Mouse (Mus musculus): ENCODE measurements around the gene Tox2. TPM values are rescaled to one million over a fixed set of nuclear protein-coding genes. Genes with fewer than 3 reads are reported as not detected.

Gene Tox2
- polyA plus RNA-seq, 1 experiment from 2014 or later, result 3.3 TPM

DNA sequence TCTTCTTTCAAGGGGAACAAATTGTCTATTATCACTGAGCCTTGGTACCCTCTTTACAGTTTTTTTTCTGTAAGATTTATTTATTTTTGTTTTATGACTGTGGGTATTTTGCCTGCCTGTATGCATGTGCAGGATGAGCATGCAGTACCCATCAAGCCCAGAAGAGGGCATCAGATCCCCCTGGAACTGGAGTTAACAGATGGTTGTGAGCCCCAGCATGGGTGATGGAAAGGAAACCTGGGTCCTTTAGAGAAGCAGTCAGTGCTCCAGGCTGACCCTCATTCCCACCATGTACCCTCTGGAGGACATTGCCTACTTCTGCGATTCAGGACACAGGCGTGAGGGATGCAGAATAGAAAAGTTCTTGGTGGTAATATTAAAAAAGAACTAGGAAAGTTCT lies 4.4 kb downstream of the Tox2 start:
- H3K27me3 ChIP-seq, result peaks cover 46% of the 10 kb centered on the region
- 98% methylated on average over 2 of the region's 2 CpGs for WGBS

DNA sequence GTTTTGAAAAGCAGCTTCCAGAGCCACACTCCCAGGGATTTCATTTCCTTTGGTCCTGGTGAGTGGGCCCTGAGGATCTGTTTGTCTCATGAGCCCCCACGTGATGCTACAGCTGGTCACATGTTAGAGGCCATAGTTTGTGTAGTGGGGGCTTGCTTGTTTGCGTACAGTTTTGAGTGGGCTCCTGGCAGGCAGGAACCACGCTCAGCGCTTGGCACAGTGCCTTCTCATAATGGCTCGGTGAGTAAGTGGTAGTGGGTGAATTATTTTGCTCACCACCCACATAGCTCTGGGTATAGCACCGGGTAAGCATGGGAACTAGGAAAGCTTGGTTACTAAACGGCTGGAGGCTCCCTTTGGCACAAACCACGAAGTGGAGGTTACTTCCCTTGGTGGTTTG lies 6.2 kb downstream of the Tox2 start:
- no peak overlapping the region for H3K4me2 ChIP-seq
- H3K36me3 ChIP-seq, result no peaks in the 10 kb centered on the region
- peaks cover 38% of the 10 kb centered on the region for H3K27me3 ChIP-seq
- ATAC-seq (ENCODE audit: borderline replicate concordance, extremely low read depth, low FRiP score, low TSS enrichment), result no peak
- 65% methylated on average over 8 of the region's 8 CpGs for WGBS
- H3K27ac ChIP-seq, result no peak overlapping the region
- no peak overlapping the region for H3K4me3 ChIP-seq
- H3K4me1 ChIP-seq, result peaks cover 13% of the 10 kb centered on the region
- no peak overlapping the region for H3K9ac ChIP-seq
- H3K9me3 ChIP-seq, result peaks cover 5% of the 10 kb centered on the region; the same call in 1 of the 2 replicates

More for the DNA sequence above, 4.4 kb downstream of the Tox2 start:
- no peaks in the 10 kb centered on the region for H3K36me3 ChIP-seq
- peaks cover 29% of the 10 kb centered on the region for H3K4me1 ChIP-seq
- ATAC-seq (ENCODE audit: borderline replicate concordance, extremely low read depth, low FRiP score, low TSS enrichment), result no peak
- H3K9ac ChIP-seq, result no peak overlapping the region
- no peak overlapping the region for H3K4me3 ChIP-seq
- no peak overlapping the region for H3K27ac ChIP-seq
- H3K9me3 ChIP-seq, result peaks cover 5% of the 10 kb centered on the region; the same call in 1 of the 2 replicates
- H3K4me2 ChIP-seq, result no peak overlapping the region

DNA sequence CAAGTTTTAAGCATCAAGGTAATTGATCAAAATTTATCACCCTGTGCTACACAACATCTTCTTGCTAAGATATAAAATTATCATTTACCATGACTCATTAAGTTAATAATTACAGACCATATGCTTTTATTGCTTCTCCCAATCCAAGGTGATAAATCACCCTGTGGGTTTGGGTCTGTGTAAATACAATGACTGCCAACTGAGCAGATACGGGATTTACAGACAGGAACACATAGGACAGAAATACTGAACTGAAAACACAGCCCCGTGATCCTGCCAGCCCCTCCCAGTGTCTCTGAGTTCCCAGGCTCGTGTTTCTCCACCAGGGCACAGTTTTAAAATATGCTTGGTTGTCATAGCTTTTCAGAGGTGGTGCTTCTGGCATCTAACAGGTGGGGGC lies 10.2 kb downstream of the Tox2 start:
- Histone ChIP-seq H3K4me2 (no peak overlapping the region), H3K36me3 (no peaks in the 10 kb centered on the region), H3K4me3 (no peak overlapping the region), H3K4me1 (no peaks in the 10 kb centered on the region), H3K27ac (no peak overlapping the region), H3K9me3 (no peaks in the 10 kb centered on the region), H3K9ac (no peak overlapping the region), H3K27me3 (peaks cover 11% of the 10 kb centered on the region; the same call in 1 of the 2 replicates)
- ATAC-seq (ENCODE audit: borderline replicate concordance, extremely low read depth, low FRiP score, low TSS enrichment), result no peak
- WGBS, result 23% methylated on average over 3 of the region's 3 CpGs

DNA sequence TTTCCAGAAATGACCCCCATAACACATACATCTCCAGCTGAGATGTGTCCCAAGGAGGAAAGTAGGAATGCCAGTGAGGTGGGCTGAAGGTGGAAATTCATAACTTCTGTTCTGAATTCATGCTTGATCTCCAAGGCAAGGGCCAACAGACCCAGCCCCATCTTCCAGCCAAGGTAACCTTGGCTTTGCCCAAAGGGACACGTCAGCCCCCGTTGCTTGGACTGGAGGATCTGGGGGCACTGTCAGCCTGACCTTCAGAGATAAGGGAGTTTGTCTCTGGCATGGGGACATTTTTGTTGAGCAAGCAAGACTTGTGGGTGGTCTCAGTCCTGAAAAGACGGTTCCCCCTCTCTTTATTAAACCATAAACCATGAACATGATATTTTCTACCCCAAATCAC lies 15.2 kb downstream of the Tox2 start:
- Histone ChIP-seq H3K36me3 (no peaks in the 10 kb centered on the region), H3K4me1 (0 out of 2 replicates have a peak, but pooled peaks cover 5% of the 10 kb centered on the region), H3K4me3 (no peak overlapping the region), H3K9me3 (no peaks in the 10 kb centered on the region), H3K27me3 (no peaks in the 10 kb centered on the region; the same call in 1 of the 2 replicates), H3K27ac (no peak overlapping the region), H3K9ac (no peak overlapping the region), H3K4me2 (no peak overlapping the region)
- WGBS, result 20% methylated on average over 3 of the region's 3 CpGs
- ATAC-seq (ENCODE audit: borderline replicate concordance, extremely low read depth, low FRiP score, low TSS enrichment), result no peak

DNA sequence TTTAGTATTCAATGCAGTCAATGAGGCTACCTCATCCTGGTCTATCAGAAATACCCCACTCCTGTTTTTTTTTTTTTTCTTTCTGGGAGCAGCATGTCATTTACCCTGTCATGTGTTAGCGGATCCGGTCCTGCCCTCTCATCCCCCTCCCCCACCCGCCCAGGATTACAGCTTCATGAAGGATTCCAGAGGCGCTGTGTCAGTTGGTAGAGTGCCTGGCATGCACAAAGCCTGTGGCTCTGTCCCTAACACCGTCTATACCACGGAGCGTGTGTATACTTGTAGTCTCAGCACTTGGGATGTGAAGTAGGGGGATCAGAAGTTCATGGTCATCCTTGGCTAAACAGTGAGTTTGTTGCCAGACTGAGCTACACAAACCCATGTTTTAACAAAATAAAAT lies 15.6 kb downstream of the Tox2 start:
- no peaks in the 10 kb centered on the region; the same call in 1 of the 2 replicates for H3K27me3 ChIP-seq
- WGBS, result 51% methylated on average over 7 of the region's 7 CpGs
- no peak overlapping the region for H3K9ac ChIP-seq
- H3K36me3 ChIP-seq, result no peaks in the 10 kb centered on the region
- 0 out of 2 replicates have a peak, but pooled peaks cover 5% of the 10 kb centered on the region for H3K4me1 ChIP-seq
- no peak overlapping the region for H3K4me3 ChIP-seq
- no peak overlapping the region for H3K27ac ChIP-seq
- no peak overlapping the region for H3K4me2 ChIP-seq
- no peaks in the 10 kb centered on the region for H3K9me3 ChIP-seq
- no peak for ATAC-seq (ENCODE audit: borderline replicate concordance, extremely low read depth, low FRiP score, low TSS enrichment)

DNA sequence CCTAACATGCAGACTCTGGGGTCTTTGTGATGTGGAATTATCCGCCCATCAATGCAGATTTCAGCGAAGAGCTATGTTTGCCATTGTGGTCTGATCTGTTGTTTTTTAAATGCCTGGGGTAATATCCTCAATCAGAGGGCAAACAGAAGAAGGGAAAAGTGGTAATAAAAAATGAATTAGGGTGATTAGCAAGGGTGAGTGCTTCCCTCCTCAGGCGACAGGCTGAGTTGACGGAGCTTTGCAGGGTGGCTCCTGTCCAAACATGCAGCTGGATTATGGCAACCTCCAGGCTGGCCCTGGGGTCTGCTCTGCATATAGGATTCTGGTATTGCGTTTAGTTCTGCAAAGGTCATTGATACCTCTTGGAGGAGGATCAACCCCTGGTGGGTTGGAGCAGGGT lies 16.5 kb downstream of the Tox2 start:
- WGBS, result 61% methylated on average over 5 of the region's 5 CpGs
- no peaks in the 10 kb centered on the region for H3K9me3 ChIP-seq
- no peaks in the 10 kb centered on the region for H3K36me3 ChIP-seq
- H3K4me3 ChIP-seq, result no peak overlapping the region
- ATAC-seq (ENCODE audit: borderline replicate concordance, extremely low read depth, low FRiP score, low TSS enrichment), result no peak
- H3K9ac ChIP-seq, result no peak overlapping the region
- no peak overlapping the region for H3K27ac ChIP-seq
- H3K4me2 ChIP-seq, result no peak overlapping the region
- 0 out of 2 replicates have a peak, but pooled peaks cover 5% of the 10 kb centered on the region for H3K4me1 ChIP-seq
- H3K27me3 ChIP-seq, result no peaks in the 10 kb centered on the region; the same call in 1 of the 2 replicates

DNA sequence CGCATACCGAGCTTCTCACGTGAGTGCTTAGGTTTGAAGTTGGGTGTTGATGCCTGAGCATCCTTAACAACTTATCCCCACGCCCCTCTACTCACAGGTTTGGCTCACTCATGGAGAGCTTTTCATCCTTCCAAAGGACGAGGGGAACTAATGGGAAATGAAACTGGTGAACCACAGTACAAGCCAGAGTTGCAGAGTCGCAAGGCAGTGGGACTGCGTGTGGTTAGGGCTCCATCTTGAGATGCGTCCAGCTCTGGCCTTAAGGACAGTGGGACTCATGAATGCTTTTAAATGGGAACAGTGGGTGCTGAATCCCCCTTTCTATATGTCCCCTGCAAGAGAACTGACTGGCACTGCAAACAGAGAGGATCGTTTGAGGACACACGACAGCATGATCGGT lies 17.8 kb downstream of the Tox2 start:
- no peak overlapping the region for H3K4me2 ChIP-seq
- no peaks in the 10 kb centered on the region for H3K36me3 ChIP-seq
- H3K9ac ChIP-seq, result no peak overlapping the region
- H3K27ac ChIP-seq, result no peak overlapping the region
- H3K9me3 ChIP-seq, result no peaks in the 10 kb centered on the region
- no peak for ATAC-seq (ENCODE audit: borderline replicate concordance, extremely low read depth, low FRiP score, low TSS enrichment)
- no peak overlapping the region for H3K4me3 ChIP-seq
- H3K4me1 ChIP-seq, result 0 out of 2 replicates have a peak, but pooled peaks cover 5% of the 10 kb centered on the region
- WGBS, result 91% methylated on average over 11 of the region's 11 CpGs
- no peaks in the 10 kb centered on the region; the same call in 1 of the 2 replicates for H3K27me3 ChIP-seq

DNA sequence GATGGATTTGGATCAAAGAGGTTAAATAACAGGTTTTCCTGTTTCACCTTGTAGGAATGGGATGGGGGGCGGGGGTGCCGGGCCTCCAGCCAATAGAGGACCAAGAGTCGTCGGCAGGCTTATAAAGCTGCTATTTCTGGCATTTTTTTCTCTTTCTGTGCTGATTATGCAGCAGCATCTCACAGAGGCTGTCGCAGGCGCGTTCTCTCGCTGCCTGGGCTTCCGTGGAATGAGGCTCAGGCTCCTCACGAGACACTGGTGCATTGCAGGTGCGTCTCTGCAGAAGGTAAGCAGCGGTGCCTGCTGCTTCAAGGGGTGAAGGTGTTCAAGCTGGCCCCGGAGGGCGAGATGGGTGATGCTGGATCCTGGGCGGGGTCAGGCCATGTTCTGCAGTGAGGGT lies 22.4 kb downstream of the Tox2 start:
- no peak overlapping the region for H3K4me2 ChIP-seq
- no peak overlapping the region for H3K9ac ChIP-seq
- no peak for ATAC-seq (ENCODE audit: borderline replicate concordance, extremely low read depth, low FRiP score, low TSS enrichment)
- H3K27ac ChIP-seq, result no peak overlapping the region
- 67% methylated on average over 15 of the region's 15 CpGs for WGBS
- no peaks in the 10 kb centered on the region for H3K36me3 ChIP-seq
- H3K27me3 ChIP-seq, result peaks cover 7% of the 10 kb centered on the region; the same call in 1 of the 2 replicates
- 0 out of 2 replicates have a peak, but pooled peaks cover 10% of the 10 kb centered on the region for H3K4me1 ChIP-seq
- no peaks in the 10 kb centered on the region for H3K9me3 ChIP-seq
- H3K4me3 ChIP-seq, result no peak overlapping the region

DNA sequence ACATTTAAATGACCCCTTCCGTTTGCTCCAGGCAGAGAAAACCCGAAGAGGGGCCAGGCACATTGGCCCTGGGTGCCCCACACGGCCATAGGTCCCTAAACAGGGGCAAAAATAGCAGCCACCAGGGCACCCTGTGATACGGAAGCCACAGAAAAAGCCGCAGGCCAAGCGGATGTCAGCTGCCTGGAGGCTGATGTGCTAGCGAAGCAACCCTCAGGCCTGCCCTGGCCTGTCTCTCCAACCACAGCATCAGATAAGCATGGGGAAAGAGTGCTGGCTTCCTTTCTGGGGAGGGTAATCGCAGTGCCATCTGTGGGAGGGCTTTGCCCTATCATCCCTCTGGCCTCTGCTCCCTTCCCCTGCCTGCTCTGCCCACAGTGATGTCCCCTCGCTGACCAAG lies 26.1 kb downstream of the Tox2 start:
- Histone ChIP-seq H3K9ac (no peak overlapping the region), H3K27ac (no peak overlapping the region), H3K27me3 (peaks cover 7% of the 10 kb centered on the region; the same call in 1 of the 2 replicates), H3K36me3 (no peaks in the 10 kb centered on the region), H3K9me3 (no peaks in the 10 kb centered on the region), H3K4me3 (no peak overlapping the region), H3K4me2 (no peak overlapping the region), H3K4me1 (peaks cover 28% of the 10 kb centered on the region)
- WGBS, result 74% methylated on average over 9 of the region's 9 CpGs
- ATAC-seq (ENCODE audit: borderline replicate concordance, extremely low read depth, low FRiP score, low TSS enrichment), result no peak

DNA sequence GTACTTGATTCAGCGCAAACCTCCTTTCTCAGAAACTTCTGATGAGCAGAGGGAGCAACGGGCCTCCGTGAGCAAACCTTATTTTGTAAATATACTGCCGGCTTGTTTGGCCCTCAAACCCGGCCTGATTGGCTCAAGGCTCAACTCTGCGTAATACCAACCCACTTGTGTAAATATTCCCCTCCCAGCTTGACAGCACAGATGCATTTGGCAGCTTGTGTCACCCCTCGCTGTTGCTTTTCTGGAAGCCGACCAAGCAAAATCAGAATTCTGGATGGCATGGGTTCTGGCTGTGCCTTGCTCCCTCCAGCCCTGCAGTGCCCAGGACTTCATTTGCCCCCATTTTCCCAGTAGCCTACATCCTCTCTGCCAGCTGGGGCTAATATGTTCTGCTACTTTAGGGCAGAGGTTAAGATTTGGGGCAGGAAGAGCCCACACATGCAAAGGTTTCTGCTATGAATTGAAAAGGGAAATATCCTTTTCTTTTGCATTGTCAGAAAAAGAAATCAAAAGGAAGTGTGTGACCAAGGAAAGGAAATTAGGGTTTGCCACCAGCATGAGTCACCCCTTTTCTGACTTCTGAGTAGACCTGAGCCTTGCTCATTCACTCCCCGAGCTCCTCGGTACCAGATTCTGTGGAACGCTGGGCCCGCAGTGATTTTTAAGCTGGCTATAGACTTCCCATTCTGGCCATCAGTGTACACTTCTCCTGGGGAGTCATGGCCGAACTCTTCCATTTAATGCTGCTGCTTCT lies 29.0 kb downstream of the Tox2 start:
- no peak overlapping the region for H3K9ac ChIP-seq
- no peaks in the 10 kb centered on the region for H3K9me3 ChIP-seq
- H3K27ac ChIP-seq, result no peak overlapping the region
- no peaks in the 10 kb centered on the region for H3K36me3 ChIP-seq
- peaks cover 7% of the 10 kb centered on the region; the same call in 1 of the 2 replicates for H3K27me3 ChIP-seq
- no peak overlapping the region for H3K4me3 ChIP-seq
- 49% methylated on average over 13 of the region's 13 CpGs for WGBS
- ATAC-seq (ENCODE audit: borderline replicate concordance, extremely low read depth, low FRiP score, low TSS enrichment), result no peak
- no peak overlapping the region for H3K4me2 ChIP-seq
- peaks cover 34% of the 10 kb centered on the region for H3K4me1 ChIP-seq

DNA sequence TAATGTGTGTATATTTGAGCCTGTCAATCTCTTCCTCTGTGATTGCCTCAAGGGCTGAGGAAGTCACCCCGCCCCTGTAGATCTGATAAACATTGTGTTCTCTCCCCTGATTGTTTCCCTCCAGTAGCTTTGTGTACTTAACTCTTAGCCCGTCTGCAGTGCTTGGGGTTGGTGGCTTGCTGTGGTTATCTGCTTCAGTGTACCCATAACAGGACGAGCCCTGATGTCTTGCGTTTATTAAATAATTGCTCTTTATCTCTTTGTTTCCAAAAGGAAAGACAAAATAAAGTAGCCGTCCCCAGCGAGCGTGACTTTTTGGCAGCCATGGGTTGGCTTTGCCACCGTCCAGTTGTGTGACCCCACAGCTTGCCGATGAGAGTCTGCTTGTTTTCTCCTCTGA lies 30.7 kb downstream of the Tox2 start:
- H3K4me2 ChIP-seq, result no peak overlapping the region
- H3K9me3 ChIP-seq, result no peaks in the 10 kb centered on the region
- no peak overlapping the region for H3K9ac ChIP-seq
- peaks cover 7% of the 10 kb centered on the region; the same call in 1 of the 2 replicates for H3K27me3 ChIP-seq
- no peaks in the 10 kb centered on the region for H3K36me3 ChIP-seq
- no peak overlapping the region for H3K27ac ChIP-seq
- no peak for ATAC-seq (ENCODE audit: borderline replicate concordance, extremely low read depth, low FRiP score, low TSS enrichment)
- H3K4me1 ChIP-seq, result peaks cover 41% of the 10 kb centered on the region
- WGBS, result 25% methylated on average over 9 of the region's 9 CpGs
- no peak overlapping the region for H3K4me3 ChIP-seq

DNA sequence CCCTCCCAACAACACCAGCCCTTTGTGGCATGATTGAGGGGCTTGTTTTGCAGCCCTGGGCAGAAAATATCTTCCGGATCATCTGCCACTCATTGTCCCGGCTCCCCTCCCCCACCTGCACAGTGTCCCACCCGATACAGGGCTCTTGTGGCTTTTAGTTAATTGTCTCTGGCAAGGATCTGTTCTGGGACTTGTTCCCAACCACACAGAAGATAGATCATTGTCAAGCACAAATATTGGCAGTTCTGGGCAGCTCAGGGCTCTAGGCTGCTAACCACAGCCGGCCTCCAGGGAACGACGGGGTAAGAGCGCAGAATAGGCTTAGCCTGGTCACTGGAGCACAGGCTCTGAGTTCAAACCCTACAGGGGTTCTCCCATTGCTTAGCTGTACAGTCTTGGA lies 33.1 kb downstream of the Tox2 start:
- Histone ChIP-seq H3K4me3 (no peak overlapping the region), H3K4me1 (peaks cover 42% of the 10 kb centered on the region), H3K27ac (no peak overlapping the region), H3K27me3 (no peaks in the 10 kb centered on the region), H3K9me3 (no peaks in the 10 kb centered on the region), H3K36me3 (no peaks in the 10 kb centered on the region), H3K4me2 (no peak overlapping the region), H3K9ac (no peak overlapping the region)
- WGBS, result 33% methylated on average over 7 of the region's 7 CpGs
- ATAC-seq (ENCODE audit: borderline replicate concordance, extremely low read depth, low FRiP score, low TSS enrichment), result peak; percentile 26; the same call in 1 of the 2 replicates

All from lung, embryonic 15.5 days (tissue).